Mouse (Mus musculus): ENCODE measurements at regions not wholly inside any gene's neighbourhood (a gene's known extent, or its start where the extent isn't known, plus 50 kb on each side); places are given as distances from the start of the nearest gene placed in this dataset.

- no peak for DNase-seq (ENCODE audit: low spot score)
- intact Hi-C loops (cut with DNase I), result no loop called here
Measured at GRCm38 (mm10) chr15:72383470-72383869, 1450.9 kb upstream of the Gm6569 start.

GRCm38 (mm10) chr15:72393226-72393625, 1441.1 kb upstream of the Gm6569 start:
- intact Hi-C loops (cut with DNase I), result no loop called here
- no peak for DNase-seq (ENCODE audit: low spot score)

GRCm38 (mm10) chr15:72411956-72412355, 1422.4 kb upstream of the Gm6569 start:
- intact Hi-C loops (cut with DNase I), result no loop called here
- DNase-seq (ENCODE audit: low spot score), result no peak
